Mouse (Mus musculus) bone marrow, adult 2 months (tissue): ENCODE data around the gene Gfi1b.

Experiments
- CTCF ChIP-seq: fragments of 200-500 bp; IDR thresholded peaks from 2 replicates; pipeline ENCODE4 v1.5.1; 2011; ENCODE audit warnings: low read length, control low read depth; ENCODE audit not compliant: control insufficient read depth, insufficient read depth
- POLR2A ChIP-seq: fragments of 200-500 bp; IDR thresholded peaks from 2 replicates; pipeline ENCODE4 v1.6.1; 2011; ENCODE audit warnings: low read depth, mild to moderate bottlenecking, control low read depth, low read length, borderline replicate concordance; ENCODE audit not compliant: control insufficient read depth

- TF ChIP-seq POLR2A (no peak), CTCF (no peak)
These were observed 2.9 kb downstream of the Gfi1b start for GRCm38 (mm10) chr2:28618777-28619336.
